Mouse (Mus musculus): ENCODE measurements around the gene BC061237. TPM values are rescaled to one million over a fixed set of nuclear protein-coding genes. Genes with fewer than 3 reads are reported as not detected.

The BC061237 gene
- not detected in 2 replicates for polyA plus RNA-seq (2012; rRNA removed)

DNA sequence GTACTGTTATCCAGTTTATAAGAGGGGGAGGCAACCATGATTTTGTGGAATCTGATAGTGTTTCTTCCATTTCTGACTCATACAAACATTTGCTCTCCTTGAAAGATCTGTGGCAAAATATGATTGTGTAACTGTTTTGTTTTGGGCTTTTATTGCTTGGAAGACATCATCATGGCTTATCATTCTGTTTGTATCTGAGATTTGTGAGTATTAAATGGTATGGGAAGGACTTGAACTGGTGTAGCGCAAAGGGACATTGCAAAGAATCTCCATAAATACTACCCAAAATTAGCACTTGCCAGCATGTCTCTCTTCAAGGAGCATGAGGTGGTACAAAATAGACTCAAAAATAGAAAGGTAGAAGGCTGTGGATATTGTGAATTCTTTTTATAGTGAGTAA lies at the start of gene BC061237:
Gene BC061237 (plus strand): TSS at position 301 of the 400 bp plus-strand sequence.

DNA sequence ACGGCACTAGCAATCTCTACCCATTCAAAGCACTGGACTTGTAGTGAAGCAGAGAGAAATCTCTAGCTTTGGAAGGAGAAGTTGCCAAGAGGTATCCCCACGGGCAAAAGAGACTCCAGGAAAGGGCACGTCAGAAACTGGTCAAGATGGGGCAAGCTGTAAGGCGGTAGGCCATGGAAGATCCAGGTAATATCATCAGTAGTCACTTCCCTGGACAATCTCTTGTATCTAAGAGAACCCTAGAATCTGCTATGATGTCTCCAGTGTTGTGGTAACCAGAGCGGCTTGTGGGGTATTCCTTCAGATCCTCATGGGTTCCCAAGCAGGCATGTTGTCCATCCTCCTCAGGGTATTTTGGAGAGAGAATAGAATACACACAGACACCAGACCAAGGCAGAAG lies 25.7 kb downstream of the BC061237 start, which contains the start of gene Gm17093:
Gene Gm17093 (plus strand): TSS at position 301 of the 400 bp plus-strand sequence.

Other genes with a start within 250 kb of the BC061237 start
- gene Gm8220, start 206.9 kb upstream of the BC061237 start, polyA plus RNA-seq (2012; rRNA removed): not detected in 2 replicates
- not detected in 2 replicates for gene Gm5930, start 153.9 kb upstream of the BC061237 start, polyA plus RNA-seq (2012; rRNA removed)
- gene Gm8229, start 127.1 kb upstream of the BC061237 start, polyA plus RNA-seq (2012; rRNA removed): not detected in 2 replicates
- not detected in 2 replicates for gene Gm3371, start 81.8 kb upstream of the BC061237 start, polyA plus RNA-seq (2012; rRNA removed)
- not detected in 2 replicates for gene Gm8232, start 58.8 kb upstream of the BC061237 start, polyA plus RNA-seq (2012; rRNA removed)
- gene Gm17093, start 25.8 kb downstream of the BC061237 start, polyA plus RNA-seq (2012; rRNA removed): not detected in 2 replicates
- not detected in 2 replicates for gene Gm8247, start 90.7 kb downstream of the BC061237 start, polyA plus RNA-seq (2012; rRNA removed)
- not detected in 2 replicates for gene Gm5624, start 135.5 kb downstream of the BC061237 start, polyA plus RNA-seq (2012; rRNA removed)
- not detected in 2 replicates for gene Gm8257, start 214.0 kb downstream of the BC061237 start, polyA plus RNA-seq (2012; rRNA removed)